Mouse (Mus musculus): ENCODE data around the gene Itfg1.
"Not testable (repeated sequence)": the region's sequence is repeated elsewhere in the genome, so short reads cannot be mapped to it uniquely, and the experiment has no call there.

GRCm38 (mm10) chr8:85857227-85857896 lies 16.6 kb upstream of the Itfg1 start:
- TF ChIP-seq E2F4 (IDR thresholded peaks at IDR 0.05; ENCODE audit: insufficient read depth); CEBPB (IDR thresholded peaks at IDR 0.05; ENCODE audit: insufficient read depth, poor library complexity, severe bottlenecking); SRF (IDR thresholded peaks at IDR 0.05; ENCODE audit: control insufficient read depth, insufficient read length, low read depth); USF1 (IDR thresholded peaks at IDR 0.05; ENCODE audit: low read depth); POLR2A (IDR thresholded peaks at IDR 0.05; ENCODE audit: insufficient read length, low read depth); TCF12 (IDR thresholded peaks at IDR 0.05; ENCODE audit: insufficient read depth, poor library complexity, severe bottlenecking); MYOG (IDR thresholded peaks at IDR 0.05; ENCODE audit: control insufficient read depth in 1 of 3, insufficient read depth in 1 of 3, insufficient read length in 2 of 3, low read depth in 2 of 3): not testable (repeated sequence)

Measured in myocyte (in vitro differentiated cells).